Mouse (Mus musculus) forebrain, embryonic 11.5 days (tissue): ENCODE results near the gene Pi16. TPM values are rescaled to one million over a fixed set of nuclear protein-coding genes. Genes with fewer than 3 reads are reported as not detected.
"Not testable (repeated sequence)": the region's sequence is repeated elsewhere in the genome, so short reads cannot be mapped to it uniquely, and the experiment has no call there.

Experiments used
- ATAC-seq: fragments of 200-750 bp; cut with Nextera tagmentation; replicated peaks from 2 replicates; pipeline ENCODE4 v1.8.0; 2017; ENCODE audit warnings: moderate TSS enrichment; ENCODE audit not compliant: low FRiP score
- DNase-seq: peaks from one replicate; pipeline ENCODE4 v3.0.0-alpha.2; 2017; ENCODE audit warnings: low spot score
- H3K27ac ChIP-seq: fragments of 300-500 bp; sonication (generic); 2 replicates; pipeline ENCODE4 v1.5.1; 2014; ENCODE audit warnings: low read depth, low read length
- H3K27me3 ChIP-seq: fragments of 300-500 bp; sonication (generic); 2 replicates; pipeline ENCODE4 v1.6.1; 2014; ENCODE audit warnings: mild to moderate bottlenecking, low read length, mixed read lengths; ENCODE audit not compliant: control insufficient read depth, insufficient read depth
- H3K36me3 ChIP-seq: fragments of 300-500 bp; sonication (generic); 2 replicates; pipeline ENCODE4 v1.6.1; 2014; ENCODE audit warnings: mild to moderate bottlenecking, low read length, moderate library complexity, mixed read lengths; ENCODE audit not compliant: control insufficient read depth, insufficient read depth
- H3K4me1 ChIP-seq: fragments of 300-500 bp; sonication (generic); replicated peaks from 2 replicates; pipeline ENCODE4 v1.6.1; 2014; ENCODE audit warnings: low read length, mixed read lengths; ENCODE audit not compliant: control insufficient read depth, insufficient read depth
- H3K4me2 ChIP-seq: fragments of 300-500 bp; sonication (generic); 2 replicates; pipeline ENCODE4 v1.6.1; 2014; ENCODE audit warnings: low read depth, mild to moderate bottlenecking, low read length, moderate library complexity, mixed read lengths; ENCODE audit not compliant: severe bottlenecking
- H3K4me3 ChIP-seq: fragments of 300-500 bp; sonication (generic); 2 replicates; pipeline ENCODE4 v1.5.1; 2014; ENCODE audit warnings: low read depth, low read length
- H3K9ac ChIP-seq: fragments of 300-500 bp; sonication (generic); 2 replicates; pipeline ENCODE4 v1.6.1; 2014; ENCODE audit warnings: low read length
- H3K9me3 ChIP-seq: fragments of 300-500 bp; sonication (generic); 2 replicates; pipeline ENCODE4 v1.6.1; 2016; ENCODE audit warnings: low read length, mixed read lengths; ENCODE audit not compliant: control insufficient read depth
- WGBS: fragments of 180-500 bp; shearing (Covaris S2); extraction: QIAGEN DNeasy Blood & Tissue Kit; methylation state at CpG from one replicate; pipeline ENCODE4 v1.1.7; 2014; 5-methylcytosine and 5-hydroxymethylcytosine counted together
- polyA plus RNA-seq: library from polyadenylated mRNA; unstranded; fragments of >200 nt; fragmentation: Nextera tagmentation; extraction: Ambion mirVana; gene quantifications from 2 replicates; pipeline ENCODE4 v1.2.1, GENCODE M21; 2014

Pi16 gene
- polyA plus RNA-seq: 0.59 and 0.72 TPM in 2 replicates

DNA sequence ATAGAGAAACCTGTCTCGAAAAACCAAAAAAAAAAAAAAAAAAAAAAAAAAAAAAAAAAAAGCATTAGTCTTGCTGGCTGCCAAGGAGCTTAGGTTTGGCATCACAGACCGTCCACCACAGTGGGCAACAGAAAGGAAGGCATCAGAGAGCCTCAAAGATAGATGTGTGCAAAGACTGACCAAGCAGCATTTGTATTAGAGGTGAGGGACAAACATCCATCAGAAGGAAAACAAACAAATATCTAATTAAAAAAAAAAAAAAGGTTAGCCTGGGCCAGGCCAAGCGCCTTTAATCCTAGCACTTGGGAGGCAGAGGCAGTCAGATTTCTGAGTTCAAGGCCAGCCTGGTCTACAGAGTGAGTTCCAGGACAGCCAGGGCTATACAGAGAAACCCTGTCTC is at the start of gene Pi16:
Gene Pi16 (plus strand): TSS at position 301 of the 400 bp plus-strand sequence.
- not testable (repeated sequence) for H3K4me2 ChIP-seq, H3K36me3 ChIP-seq, H3K27ac ChIP-seq, H3K9ac ChIP-seq, DNase-seq, H3K4me3 ChIP-seq, H3K9me3 ChIP-seq, ATAC-seq, H3K4me1 ChIP-seq
- peaks cover 19% of the 10 kb centered on the region for H3K27me3 ChIP-seq
- 90% methylated on average over 3 of the region's 3 CpGs for WGBS

DNA sequence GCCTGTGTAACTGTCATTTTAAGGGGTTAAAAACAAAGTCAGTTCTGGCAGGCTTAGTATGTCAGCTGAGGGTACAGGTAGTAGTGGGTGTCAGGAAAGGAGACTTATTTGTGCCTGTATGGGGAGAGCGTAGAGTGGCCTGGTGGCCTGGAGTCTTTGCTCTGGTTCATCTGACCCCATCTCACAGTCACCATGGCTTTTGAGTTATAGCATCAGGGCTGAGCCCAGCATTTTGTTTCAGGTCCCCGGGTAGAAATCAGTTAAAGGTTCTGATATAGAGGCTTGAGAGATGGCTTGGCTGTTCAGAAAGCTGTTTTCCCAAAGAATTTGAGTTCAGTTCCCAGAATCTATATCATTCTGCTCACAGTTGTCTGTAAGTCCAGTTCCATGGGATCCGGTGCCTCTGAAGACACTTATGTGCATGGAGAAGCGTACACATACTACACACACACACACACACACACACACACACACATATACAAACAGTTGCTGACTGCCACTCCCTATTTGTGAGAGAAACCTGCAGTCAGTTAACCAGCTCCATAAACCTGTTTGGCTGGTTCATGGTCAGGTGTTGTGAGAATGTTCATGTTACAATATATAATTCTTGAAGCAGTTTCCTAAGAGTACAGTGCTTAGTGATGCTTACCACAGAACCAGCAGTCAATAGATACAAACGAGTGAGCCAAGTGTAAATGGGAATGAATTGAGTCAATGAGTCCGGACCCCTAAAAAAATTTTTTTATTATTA is 49.4 kb upstream of the Pi16 start:
- peak; percentile 12; the same call in 1 of the 2 replicates for ATAC-seq
- WGBS: 61% methylated on average over 6 of the region's 6 CpGs

DNA sequence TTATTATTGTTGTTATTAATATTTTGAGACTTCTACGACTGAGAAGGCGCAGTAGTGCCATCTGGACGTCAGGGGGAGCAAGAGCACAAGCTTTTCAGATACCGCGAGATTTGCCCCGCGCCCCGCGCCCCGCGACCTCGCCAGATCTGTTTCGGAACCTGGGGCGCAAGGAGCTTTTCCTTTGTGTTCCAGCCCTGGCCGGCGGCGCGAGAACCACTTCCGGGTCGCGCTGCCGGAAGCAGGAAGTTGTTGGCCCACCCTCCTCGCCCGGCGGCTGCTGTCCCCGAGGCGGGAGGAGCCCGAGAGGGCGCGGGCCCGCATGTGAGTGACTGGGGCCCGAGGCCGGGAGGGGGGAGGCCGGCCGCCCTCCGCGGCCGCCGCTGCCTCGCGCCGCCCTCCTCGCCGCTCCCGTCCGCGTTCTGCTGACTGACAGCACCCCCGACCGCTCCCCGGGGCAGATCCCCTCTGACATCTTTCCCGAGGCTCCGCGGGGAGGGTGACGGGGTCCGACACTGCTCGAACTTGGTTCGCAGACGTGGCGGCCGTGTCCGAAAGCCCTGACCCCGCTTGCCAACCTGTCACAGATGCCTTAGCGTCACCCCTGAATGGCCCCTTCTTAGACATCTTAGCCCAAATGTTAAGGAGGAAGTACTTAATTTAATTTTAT is 48.7 kb upstream of the Pi16 start, which contains the start of gene BC004004:
Gene BC004004 (plus strand): TSS at position 107 of the 667 bp plus-strand sequence.
- H3K27me3 ChIP-seq: no peaks in the 10 kb centered on the region

More for the DNA sequence above, 49.4 kb upstream of the Pi16 start:
- peaks cover 11% of the 10 kb centered on the region; the same call in 1 of the 2 replicates for H3K4me1 ChIP-seq
- H3K4me3 ChIP-seq: peak overlapping the region; percentile 71
- no peak overlapping the region for H3K27ac ChIP-seq
- H3K27me3 ChIP-seq: no peaks in the 10 kb centered on the region
- H3K9me3 ChIP-seq: no peaks in the 10 kb centered on the region
- peak overlapping the region; percentile 89 for H3K9ac ChIP-seq
- H3K4me2 ChIP-seq: peak overlapping the region; percentile 72
- no peaks in the 10 kb centered on the region for H3K36me3 ChIP-seq
- DNase-seq: no peak

DNA sequence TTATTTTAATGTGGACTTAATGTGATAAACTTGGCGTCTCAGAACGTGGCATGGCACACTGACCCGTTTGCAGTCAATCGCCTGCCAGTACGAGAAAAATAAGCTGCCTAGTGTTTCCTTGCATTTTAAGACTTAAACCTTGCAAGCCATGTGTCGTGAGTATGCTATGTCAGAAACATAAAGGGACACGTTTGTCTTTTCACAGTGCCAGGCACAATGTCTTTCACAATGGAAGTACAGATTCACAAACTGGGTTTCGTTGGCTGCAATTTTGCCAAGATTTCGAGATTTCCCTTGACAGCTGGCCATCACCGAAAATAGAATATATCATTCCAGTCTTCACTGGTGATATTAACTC is 48.2 kb upstream of the Pi16 start:
- Histone ChIP-seq H3K9ac (peak overlapping the region; percentile 89), H3K27me3 (no peaks in the 10 kb centered on the region), H3K9me3 (no peaks in the 10 kb centered on the region), H3K36me3 (no peaks in the 10 kb centered on the region), H3K4me3 (peak overlapping the region; percentile 71), H3K4me2 (peak overlapping the region; percentile 72), H3K4me1 (peaks cover 10% of the 10 kb centered on the region; the same call in 1 of the 2 replicates), H3K27ac (peak overlapping the region; percentile 68; the same call in 1 of the 2 replicates)
- WGBS: 20% methylated on average over 10 of the region's 10 CpGs
- ATAC-seq (no peak), DNase-seq (no peak)

More for the DNA sequence above, 48.7 kb upstream of the Pi16 start, which contains the start of gene BC004004:
- no peaks in the 10 kb centered on the region for H3K9me3 ChIP-seq
- under 1% methylated on average over 61 of the region's 63 CpGs for WGBS
- H3K4me3 ChIP-seq: peak within 1 kb of the TSS; percentile 71
- H3K9ac ChIP-seq: peak within 1 kb of the TSS; percentile 89
- peaks cover 10% of the 10 kb centered on the region; the same call in 1 of the 2 replicates for H3K4me1 ChIP-seq
- H3K27ac ChIP-seq: peak within 1 kb of the TSS; percentile 68; the same call in 1 of the 2 replicates
- DNase-seq: peak; percentile 98
- ATAC-seq: peak; percentile 91
- peak within 1 kb of the TSS; percentile 72 for H3K4me2 ChIP-seq
- no peaks in the 10 kb centered on the region for H3K36me3 ChIP-seq

DNA sequence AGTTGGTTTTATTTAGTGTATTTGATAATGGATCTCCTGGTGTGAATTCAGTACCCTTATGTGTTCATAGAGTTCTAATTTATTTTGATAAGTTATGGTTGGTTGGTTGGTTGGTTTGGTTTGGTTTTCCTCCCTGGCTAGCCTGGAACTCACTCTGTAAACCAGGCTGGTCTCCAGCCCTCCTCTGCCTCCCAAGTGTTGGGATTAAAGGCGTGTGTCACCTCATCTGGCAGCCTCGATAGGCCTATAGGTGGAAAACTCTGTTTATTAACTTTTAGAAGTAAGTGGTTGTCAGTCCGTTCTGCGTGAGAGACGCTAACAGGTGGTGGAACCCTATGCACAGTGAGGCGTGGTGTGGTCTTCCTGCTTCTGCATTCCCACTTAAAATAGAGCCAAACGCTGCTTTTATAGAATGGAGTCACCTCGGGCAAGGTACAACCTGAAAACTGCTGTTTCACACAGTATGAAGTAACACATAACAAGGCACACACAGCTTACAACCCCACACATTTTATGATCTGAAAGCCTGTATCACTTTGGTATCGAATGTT is 47.3 kb upstream of the Pi16 start:
- Histone ChIP-seq H3K4me3 (no peak overlapping the region), H3K27ac (no peak overlapping the region)
- ATAC-seq: no peak

DNA sequence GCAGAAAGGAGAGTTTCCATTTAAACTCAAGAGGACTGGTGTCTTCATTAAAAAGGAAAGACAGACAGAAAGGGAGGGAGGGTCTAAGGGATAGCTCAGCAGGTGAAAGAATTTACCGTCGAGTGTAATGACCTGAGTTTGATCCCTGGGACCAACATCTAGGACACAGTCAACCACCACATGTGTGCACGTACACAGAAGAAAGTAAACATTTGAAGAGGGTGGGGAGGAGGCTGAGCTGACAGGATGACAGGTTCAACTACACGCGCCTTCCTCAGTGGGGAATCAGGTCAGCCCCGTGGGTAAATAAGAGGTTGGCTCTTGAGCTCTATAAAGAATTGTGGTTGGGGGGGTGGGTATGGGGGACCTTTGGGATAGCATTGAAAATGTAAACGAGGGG is 44.3 kb upstream of the Pi16 start:
- H3K36me3 ChIP-seq: no peaks in the 10 kb centered on the region

More for the DNA sequence above, 47.3 kb upstream of the Pi16 start:
- Histone ChIP-seq H3K4me1 (peaks cover 7% of the 10 kb centered on the region; the same call in 1 of the 2 replicates), H3K9me3 (no peaks in the 10 kb centered on the region), H3K36me3 (no peaks in the 10 kb centered on the region), H3K4me2 (no peak overlapping the region), H3K27me3 (no peaks in the 10 kb centered on the region), H3K9ac (no peak overlapping the region)
- WGBS: 95% methylated on average over 9 of the region's 9 CpGs
- DNase-seq: no peak

DNA sequence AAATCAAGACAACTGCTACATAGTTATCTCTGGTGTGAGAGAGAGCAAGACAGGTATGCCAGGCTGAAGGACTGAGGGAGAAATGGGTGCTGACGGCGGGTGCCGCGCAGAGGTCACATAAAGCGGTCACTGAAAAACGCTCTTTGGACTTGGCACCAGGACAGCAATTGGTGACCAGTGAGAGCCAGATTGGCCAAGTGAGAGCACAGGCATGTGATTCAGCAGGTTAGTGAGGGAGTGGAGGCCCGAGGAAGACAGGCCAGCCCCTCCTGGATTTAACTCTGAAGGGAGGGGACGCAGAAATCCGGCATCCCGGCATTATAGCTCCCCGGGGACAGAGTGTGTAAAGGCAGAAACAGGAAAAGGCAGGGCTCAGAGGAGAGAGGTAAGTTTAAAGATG is 43.6 kb upstream of the Pi16 start:
- H3K27me3 ChIP-seq: no peaks in the 10 kb centered on the region
- no peaks in the 10 kb centered on the region for H3K9me3 ChIP-seq
- ATAC-seq (no peak), DNase-seq (no peak)
- no peak overlapping the region for H3K4me2 ChIP-seq
- H3K36me3 ChIP-seq: no peaks in the 10 kb centered on the region
- no peak overlapping the region for H3K9ac ChIP-seq
- H3K27ac ChIP-seq: no peak overlapping the region
- WGBS: 88% methylated on average over 11 of the region's 11 CpGs
- H3K4me1 ChIP-seq: peaks cover 7% of the 10 kb centered on the region; the same call in 1 of the 2 replicates
- no peak overlapping the region for H3K4me3 ChIP-seq

More for the DNA sequence above, 44.3 kb upstream of the Pi16 start:
- Histone ChIP-seq H3K27ac (no peak overlapping the region), H3K27me3 (no peaks in the 10 kb centered on the region), H3K4me3 (no peak overlapping the region), H3K4me1 (peaks cover 7% of the 10 kb centered on the region; the same call in 1 of the 2 replicates), H3K9ac (no peak overlapping the region), H3K4me2 (no peak overlapping the region), H3K9me3 (no peaks in the 10 kb centered on the region)
- DNase-seq (no peak), ATAC-seq (no peak)
- 91% methylated on average over 7 of the region's 7 CpGs for WGBS

DNA sequence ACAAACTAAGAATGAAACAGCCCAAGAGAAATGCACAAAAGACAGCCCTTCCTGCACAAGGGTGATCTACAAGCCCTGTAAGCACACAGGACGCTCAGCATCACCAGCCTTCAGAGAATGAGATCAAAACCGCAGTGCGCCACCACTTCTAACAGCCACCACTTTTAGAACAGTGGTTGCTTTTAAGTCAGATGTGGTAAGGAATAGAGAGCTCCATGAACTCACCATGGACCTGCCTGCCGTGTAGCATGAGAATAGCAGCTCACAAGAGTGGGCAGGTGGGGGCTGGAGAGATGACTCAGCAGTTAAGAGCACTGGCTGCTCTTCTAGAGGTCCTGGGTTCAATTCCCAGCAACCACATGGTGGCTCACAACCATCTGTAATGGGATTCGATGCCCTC is 37.1 kb upstream of the Pi16 start:
- no peak overlapping the region for H3K27ac ChIP-seq
- H3K36me3 ChIP-seq: no peaks in the 10 kb centered on the region
- no peaks in the 10 kb centered on the region for H3K9me3 ChIP-seq
- H3K4me1 ChIP-seq: peaks cover 13% of the 10 kb centered on the region
- DNase-seq (no peak), ATAC-seq (no peak)
- H3K4me2 ChIP-seq: no peak overlapping the region
- H3K27me3 ChIP-seq: no peaks in the 10 kb centered on the region
- H3K9ac ChIP-seq: no peak overlapping the region
- 94% methylated on average over 5 of the region's 5 CpGs for WGBS
- H3K4me3 ChIP-seq: no peak overlapping the region
